Mouse (Mus musculus): ENCODE data around the gene Mtmr3. TPM values are rescaled to one million over a fixed set of nuclear protein-coding genes. Genes with fewer than 3 reads are reported as not detected.

Mtmr3 gene
- polyA plus RNA-seq, 1 experiment from 2014 or later: 25.6 TPM

GRCm38 (mm10) chr11:4498774-4499173, 95.9 kb downstream of the Mtmr3 start:
- no peaks in the 10 kb centered on the region for H3K9me3 ChIP-seq (ENCODE audit: control insufficient read depth, low read length)
- H3K36me3 ChIP-seq (ENCODE audit: control insufficient read depth, insufficient read depth, low read length): peaks cover 18% of the 10 kb centered on the region
- WGBS: 90% methylated on average over 9 of the region's 9 CpGs
- no peaks in the 10 kb centered on the region for H3K4me1 ChIP-seq (replicated peaks; ENCODE audit: control insufficient read depth, insufficient read depth, low read length)
- no peak overlapping the region for H3K9ac ChIP-seq (ENCODE audit: low read depth, low read length)
- no peak for DNase-seq (ENCODE audit: low spot score)
- no peak overlapping the region for H3K4me2 ChIP-seq
- no peak overlapping the region for H3K4me3 ChIP-seq (ENCODE audit: low read depth, low read length)
- no peaks in the 10 kb centered on the region for H3K27me3 ChIP-seq (replicated peaks; ENCODE audit: control insufficient read depth, insufficient read depth, low read length)
- ATAC-seq (replicated peaks; ENCODE audit: low FRiP score): no peak
- no peak overlapping the region for H3K27ac ChIP-seq (ENCODE audit: low read depth, low read length)

DNA sequence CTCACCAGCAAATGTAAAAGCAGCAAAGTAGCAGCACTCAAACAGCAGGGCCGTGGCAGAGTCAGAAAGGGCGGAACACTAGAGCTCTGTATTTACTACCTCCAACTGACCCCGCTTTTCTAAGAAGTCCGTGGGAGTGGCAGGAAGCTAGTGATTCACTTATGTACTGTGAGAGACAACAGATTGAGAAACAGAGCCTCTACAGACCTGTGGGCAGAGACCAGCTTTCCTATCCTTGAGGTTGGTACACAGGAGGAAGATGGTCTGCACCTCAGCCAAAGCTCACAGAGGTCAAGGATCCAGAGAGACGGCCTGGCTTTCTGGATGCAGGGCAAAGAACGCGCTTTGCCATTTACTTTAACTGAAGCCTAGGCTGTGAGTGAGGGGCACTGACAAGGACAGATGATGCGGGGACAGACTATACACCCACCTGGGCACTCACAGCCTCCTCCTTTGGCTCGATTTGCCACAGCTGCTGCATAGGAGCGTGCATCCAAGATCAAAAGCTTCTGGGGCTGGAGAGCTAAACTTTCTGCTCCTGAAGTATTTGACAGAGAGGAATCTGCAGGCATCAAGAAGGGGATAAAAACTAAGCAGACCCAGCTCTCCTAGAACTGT, 97.1 kb downstream of the Mtmr3 start:
- Histone ChIP-seq H3K27me3 (replicated peaks; ENCODE audit: control insufficient read depth, insufficient read depth, low read length) (no peaks in the 10 kb centered on the region), H3K27ac (ENCODE audit: low read depth, low read length) (no peak overlapping the region), H3K9me3 (ENCODE audit: control insufficient read depth, low read length) (no peaks in the 10 kb centered on the region), H3K4me1 (replicated peaks; ENCODE audit: control insufficient read depth, insufficient read depth, low read length) (no peaks in the 10 kb centered on the region), H3K4me2 (no peak overlapping the region), H3K9ac (ENCODE audit: low read depth, low read length) (no peak overlapping the region), H3K36me3 (ENCODE audit: control insufficient read depth, insufficient read depth, low read length) (peaks cover 23% of the 10 kb centered on the region), H3K4me3 (ENCODE audit: low read depth, low read length) (no peak overlapping the region)
- ATAC-seq (replicated peaks; ENCODE audit: low FRiP score) (no peak), DNase-seq (ENCODE audit: low spot score) (no peak)
- WGBS: 81% methylated on average over 10 of the region's 10 CpGs

- H3K4me3 ChIP-seq (ENCODE audit: low read depth, low read length): no peak overlapping the region
- ATAC-seq (replicated peaks; ENCODE audit: low FRiP score) (no peak), DNase-seq (ENCODE audit: low spot score) (no peak)
- peaks cover 29% of the 10 kb centered on the region for H3K36me3 ChIP-seq (ENCODE audit: control insufficient read depth, insufficient read depth, low read length)
- H3K4me1 ChIP-seq (replicated peaks; ENCODE audit: control insufficient read depth, insufficient read depth, low read length): no peaks in the 10 kb centered on the region
- H3K9me3 ChIP-seq (ENCODE audit: control insufficient read depth, low read length): no peaks in the 10 kb centered on the region
- no peak overlapping the region for H3K4me2 ChIP-seq
- no peaks in the 10 kb centered on the region for H3K27me3 ChIP-seq (replicated peaks; ENCODE audit: control insufficient read depth, insufficient read depth, low read length)
- WGBS: 91% methylated on average over 4 of the region's 4 CpGs
- H3K27ac ChIP-seq (ENCODE audit: low read depth, low read length): no peak overlapping the region
- H3K9ac ChIP-seq (ENCODE audit: low read depth, low read length): no peak overlapping the region
These were observed 99.6 kb downstream of the Mtmr3 start for GRCm38 (mm10) chr11:4495021-4495540.

GRCm38 (mm10) chr11:4489207-4489606, 105.5 kb downstream of the Mtmr3 start:
- no peak overlapping the region for H3K4me3 ChIP-seq (ENCODE audit: low read depth, low read length)
- no peak overlapping the region for H3K4me2 ChIP-seq
- 94% methylated on average over 4 of the region's 4 CpGs for WGBS
- H3K27ac ChIP-seq (ENCODE audit: low read depth, low read length): no peak overlapping the region
- H3K4me1 ChIP-seq (replicated peaks; ENCODE audit: control insufficient read depth, insufficient read depth, low read length): peaks cover 16% of the 10 kb centered on the region
- DNase-seq (ENCODE audit: low spot score) (no peak), ATAC-seq (replicated peaks; ENCODE audit: low FRiP score) (no peak)
- no peak overlapping the region for H3K9ac ChIP-seq (ENCODE audit: low read depth, low read length)
- peaks cover 36% of the 10 kb centered on the region for H3K36me3 ChIP-seq (ENCODE audit: control insufficient read depth, insufficient read depth, low read length)
- H3K27me3 ChIP-seq (replicated peaks; ENCODE audit: control insufficient read depth, insufficient read depth, low read length): no peaks in the 10 kb centered on the region
- no peaks in the 10 kb centered on the region for H3K9me3 ChIP-seq (ENCODE audit: control insufficient read depth, low read length)

DNA sequence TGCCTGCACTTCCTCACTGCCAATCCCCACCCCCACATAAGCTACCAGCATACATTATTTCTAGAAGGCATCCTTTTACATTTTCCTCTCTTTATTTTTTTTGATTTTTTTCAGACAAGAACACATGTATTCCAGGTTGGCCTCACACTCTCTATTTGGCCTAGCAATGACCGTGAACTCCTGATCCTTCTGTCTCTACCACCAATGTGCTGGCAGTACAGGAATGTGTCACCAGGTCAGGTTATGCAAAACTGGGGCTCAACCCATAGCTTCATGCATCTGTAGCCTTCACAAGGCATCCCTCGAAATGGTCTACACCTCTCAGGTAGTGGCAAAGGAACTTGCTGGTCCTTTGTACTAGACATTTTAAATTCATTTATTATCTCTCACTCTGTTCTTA, 105.9 kb downstream of the Mtmr3 start:
- Histone ChIP-seq H3K27me3 (replicated peaks; ENCODE audit: control insufficient read depth, insufficient read depth, low read length) (no peaks in the 10 kb centered on the region), H3K4me2 (no peak overlapping the region), H3K27ac (ENCODE audit: low read depth, low read length) (0 out of 2 replicates have a peak overlapping the region, but pooled peaks have one; percentile 19), H3K36me3 (ENCODE audit: control insufficient read depth, insufficient read depth, low read length) (peaks cover 36% of the 10 kb centered on the region), H3K4me1 (replicated peaks; ENCODE audit: control insufficient read depth, insufficient read depth, low read length) (peaks cover 16% of the 10 kb centered on the region), H3K9ac (ENCODE audit: low read depth, low read length) (no peak overlapping the region), H3K9me3 (ENCODE audit: control insufficient read depth, low read length) (no peaks in the 10 kb centered on the region), H3K4me3 (ENCODE audit: low read depth, low read length) (no peak overlapping the region)
- DNase-seq (ENCODE audit: low spot score) (no peak), ATAC-seq (replicated peaks; ENCODE audit: low FRiP score) (no peak)
- WGBS: 99% methylated on average over 2 of the region's 2 CpGs

- H3K36me3 ChIP-seq (ENCODE audit: control insufficient read depth, insufficient read depth, low read length): peaks cover 33% of the 10 kb centered on the region
- H3K4me2 ChIP-seq: peak overlapping the region; percentile 9; the same call in 1 of the 2 replicates
- H3K4me3 ChIP-seq (ENCODE audit: low read depth, low read length): no peak overlapping the region
- peak overlapping the region; percentile 89 for H3K27ac ChIP-seq (ENCODE audit: low read depth, low read length)
- peaks cover 16% of the 10 kb centered on the region for H3K4me1 ChIP-seq (replicated peaks; ENCODE audit: control insufficient read depth, insufficient read depth, low read length)
- H3K9ac ChIP-seq (ENCODE audit: low read depth, low read length): no peak overlapping the region
- no peak for ATAC-seq (replicated peaks; ENCODE audit: low FRiP score)
- DNase-seq (ENCODE audit: low spot score): no peak
- H3K9me3 ChIP-seq (ENCODE audit: control insufficient read depth, low read length): no peaks in the 10 kb centered on the region
- 94% methylated on average over 13 of the region's 13 CpGs for WGBS
- no peaks in the 10 kb centered on the region for H3K27me3 ChIP-seq (replicated peaks; ENCODE audit: control insufficient read depth, insufficient read depth, low read length)
These were observed 106.3 kb downstream of the Mtmr3 start for GRCm38 (mm10) chr11:4488367-4488766.

DNA sequence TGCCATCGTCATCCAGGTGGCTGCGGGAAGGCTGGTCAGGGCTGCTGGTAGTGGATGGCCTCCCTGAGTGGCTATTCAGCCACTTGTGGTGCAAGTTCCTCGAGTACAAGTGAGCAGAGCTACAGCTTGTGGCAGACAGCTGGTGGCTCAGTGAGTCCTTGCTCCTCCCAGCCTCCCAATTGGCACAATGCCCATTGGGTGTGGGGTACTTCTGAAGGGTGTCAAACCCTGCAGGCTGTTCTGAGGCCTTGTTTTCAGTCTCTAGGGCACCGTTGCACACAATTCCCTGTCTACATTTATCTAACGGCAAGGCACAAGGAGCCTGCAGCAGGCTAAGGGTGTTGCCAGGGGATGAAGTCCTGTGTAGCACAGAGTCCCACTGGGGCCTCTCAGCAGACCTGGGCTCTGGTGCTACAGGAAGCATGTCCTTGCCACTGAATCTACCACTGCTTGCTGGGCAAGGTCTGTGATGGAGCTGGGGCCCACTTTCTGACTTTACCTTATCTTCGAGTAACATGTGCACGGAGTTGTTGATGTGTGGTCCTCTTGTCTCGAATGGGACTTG, 107.2 kb downstream of the Mtmr3 start:
- no peaks in the 10 kb centered on the region for H3K27me3 ChIP-seq (replicated peaks; ENCODE audit: control insufficient read depth, insufficient read depth, low read length)
- no peaks in the 10 kb centered on the region for H3K9me3 ChIP-seq (ENCODE audit: control insufficient read depth, low read length)
- WGBS: 63% methylated on average over 8 of the region's 8 CpGs
- no peak overlapping the region for H3K4me3 ChIP-seq (ENCODE audit: low read depth, low read length)
- peak overlapping the region; percentile 89 for H3K27ac ChIP-seq (ENCODE audit: low read depth, low read length)
- H3K36me3 ChIP-seq (ENCODE audit: control insufficient read depth, insufficient read depth, low read length): peaks cover 39% of the 10 kb centered on the region
- peaks cover 16% of the 10 kb centered on the region for H3K4me1 ChIP-seq (replicated peaks; ENCODE audit: control insufficient read depth, insufficient read depth, low read length)
- H3K4me2 ChIP-seq: peak overlapping the region; percentile 31; the same call in 1 of the 2 replicates
- ATAC-seq (replicated peaks; ENCODE audit: low FRiP score): peak; percentile 98
- peak overlapping the region; percentile 30; the same call in 1 of the 2 replicates for H3K9ac ChIP-seq (ENCODE audit: low read depth, low read length)
- peak; percentile 43 for DNase-seq (ENCODE audit: low spot score)

- Histone ChIP-seq H3K9ac (ENCODE audit: low read depth, low read length) (no peak overlapping the region), H3K9me3 (ENCODE audit: control insufficient read depth, low read length) (no peaks in the 10 kb centered on the region), H3K36me3 (ENCODE audit: control insufficient read depth, insufficient read depth, low read length) (peaks cover 31% of the 10 kb centered on the region), H3K27me3 (replicated peaks; ENCODE audit: control insufficient read depth, insufficient read depth, low read length) (no peaks in the 10 kb centered on the region), H3K4me2 (no peak overlapping the region), H3K4me1 (replicated peaks; ENCODE audit: control insufficient read depth, insufficient read depth, low read length) (peaks cover 16% of the 10 kb centered on the region), H3K27ac (ENCODE audit: low read depth, low read length) (no peak overlapping the region), H3K4me3 (ENCODE audit: low read depth, low read length) (no peak overlapping the region)
- WGBS: 91% methylated on average over 5 of the region's 5 CpGs
- DNase-seq (ENCODE audit: low spot score) (no peak), ATAC-seq (replicated peaks; ENCODE audit: low FRiP score) (no peak)
These were observed 110.1 kb downstream of the Mtmr3 start for GRCm38 (mm10) chr11:4484541-4484940.

GRCm38 (mm10) chr11:4482641-4483040, 112.0 kb downstream of the Mtmr3 start:
- H3K36me3 ChIP-seq (ENCODE audit: control insufficient read depth, insufficient read depth, low read length): peaks cover 23% of the 10 kb centered on the region
- H3K4me2 ChIP-seq: no peak overlapping the region
- H3K4me1 ChIP-seq (replicated peaks; ENCODE audit: control insufficient read depth, insufficient read depth, low read length): peaks cover 7% of the 10 kb centered on the region
- no peaks in the 10 kb centered on the region for H3K9me3 ChIP-seq (ENCODE audit: control insufficient read depth, low read length)
- H3K27me3 ChIP-seq (replicated peaks; ENCODE audit: control insufficient read depth, insufficient read depth, low read length): no peaks in the 10 kb centered on the region
- ATAC-seq (replicated peaks; ENCODE audit: low FRiP score): no peak
- H3K4me3 ChIP-seq (ENCODE audit: low read depth, low read length): no peak overlapping the region
- H3K9ac ChIP-seq (ENCODE audit: low read depth, low read length): no peak overlapping the region
- 92% methylated on average over 5 of the region's 5 CpGs for WGBS
- DNase-seq (ENCODE audit: low spot score): no peak
- H3K27ac ChIP-seq (ENCODE audit: low read depth, low read length): no peak overlapping the region

All from liver, embryonic 11.5 days (tissue).